In genomic region chr2:28210273-28210672, GRCm38 (mm10) we compare ENCODE assay signal across 29 mouse cellular contexts. TPM values are rescaled to one million over a fixed set of nuclear protein-coding genes. Genes with fewer than 3 reads are reported as not detected.
A peak's percentile ranks its signal among the peaks of the same experiment; 100 is the strongest.
DNase-seq lines count a peak whose midpoint lies in the region; ATAC-seq and TF ChIP-seq lines count a peak whose summit lies in the region.
"Had no signal": no experiment of that assay in that cellular context is flagged by ENCODE, and none has a peak within 500 bp of the region (broad histone marks: within the 10 kb centered on the region; RNA-seq: fewer than 3 reads in every experiment).

No protein-coding gene starts in this region.

- 83% methylated on average over 4 of the region's 4 CpGs for WGBS in midbrain, embryonic 10.5 days

- peaks cover 19% of the 10 kb centered on the region for H3K27me3 ChIP-seq in midbrain, embryonic 10.5 days (ENCODE audit: low read depth, poor library complexity, severe bottlenecking)

- DNase-seq in cerebellum, adult 9-11 months: peak; percentile 54
- DNase-seq in cerebellum, postnatal 4 days (ENCODE audit: low spot score in 2 of 2): no peak
- no peak for DNase-seq in layer of hippocampus, adult 2 months (ENCODE audit: low spot score in 2 of 2)
- no peak for DNase-seq in layer of hippocampus, adult 8-10 months (ENCODE audit: low spot score in 2 of 2)
- peak; percentile 43 for DNase-seq in fat pad, adult 2 months (ENCODE audit: extremely low read depth, low read depth, low spot score)
- DNase-seq in midbrain, embryonic 10.5 days (ENCODE audit: low spot score): no peak
- DNase-seq: adrenal gland, postnatal 25 days; B cell, adult 2 months; cerebellum, adult 11 months; cerebellum, postnatal 36 days; gastrocnemius, postnatal 25 days; heart, adult 2 months; kidney, adult 9 months; kidney, postnatal 4 days; liver; lung, postnatal 36 days; right cerebral cortex, postnatal 4 days; thymus, postnatal 14 days had no signal

- H3K36me3 ChIP-seq in midbrain, embryonic 10.5 days: peaks cover 45% of the 10 kb centered on the region
- H3K36me3 ChIP-seq: liver, embryonic 15.5 days; lung, embryonic 15.5 days had no signal

- no peak for ATAC-seq in megakaryocyte-erythroid progenitor cell, adult 5-6 weeks (replicated peaks; ENCODE audit: low FRiP score, low TSS enrichment, poor library complexity, severe bottlenecking)
- ATAC-seq: activated CD4-positive, CD25-positive, alpha-beta regulatory T cell, adult 4 months; forebrain, embryonic 16.5 days; inflammation-experienced regulatory T-cells, adult 6 months had no signal

- no peak for TF ChIP-seq CTCF in layer of hippocampus, adult 2 months (conservative IDR thresholded peaks at IDR 0.05)

- peak overlapping the region; percentile 86 for H3K4me3 ChIP-seq in layer of hippocampus, adult 2 months
- H3K4me3 ChIP-seq in midbrain, embryonic 10.5 days: no peak overlapping the region
- H3K4me3 ChIP-seq: embryonic facial prominence, embryonic 15.5 days; forebrain, embryonic 10.5 days; heart, adult 2 months; limb, embryonic 10.5 days; liver, embryonic 15.5 days; lung, embryonic 15.5 days; megakaryocyte, embryonic 14.5 days had no signal

- no peaks in the 10 kb centered on the region for H3K9me3 ChIP-seq in midbrain, embryonic 10.5 days (replicated peaks)
- H3K9me3 ChIP-seq: embryonic facial prominence, embryonic 15.5 days; forebrain, embryonic 10.5 days; limb, embryonic 10.5 days; liver, embryonic 15.5 days; lung, embryonic 15.5 days; megakaryocyte, embryonic 14.5 days had no signal

- peak overlapping the region; percentile 97 for H3K27ac ChIP-seq in layer of hippocampus, adult 2 months
- H3K27ac ChIP-seq in midbrain, embryonic 10.5 days (replicated peaks): no peak overlapping the region; the same call in 1 of the 2 replicates
- H3K27ac ChIP-seq: embryonic facial prominence, embryonic 15.5 days; forebrain, embryonic 10.5 days; heart, adult 2 months; hindbrain, embryonic 14.5 days; limb, embryonic 10.5 days; liver, embryonic 15.5 days; lung, embryonic 15.5 days had no signal

- H3K4me1 ChIP-seq in midbrain, embryonic 10.5 days: peaks cover 66% of the 10 kb centered on the region

RNA-seq across cellular contexts. Expression of gene Olfm1, which starts 17.5 kb away (rescaled TPM):
- 1,000 to 10,000 TPM; 1,799 to 1,811 TPM for total RNA-seq in layer of hippocampus, adult 2 months (2021)
- total RNA-seq in layer of hippocampus, adult 8-10 months (2022): 1,000 to 10,000 TPM; 1,310 to 1,340 (median 1,317) TPM
- total RNA-seq in megakaryocyte-erythroid progenitor cell, adult 5-6 weeks (2014; fragmentation: Nextera tagmentation): 1.7 and 4.4 TPM in 2 replicates
- 3.3 and 3.6 TPM in 2 replicates for total RNA-seq in megakaryocyte-erythroid progenitor cell, adult 5-6 weeks (2017)
- 27.8 and 42.4 TPM in 2 replicates for polyA plus RNA-seq in midbrain, embryonic 10.5 days (2016; fragmentation: Nextera tagmentation; extraction: Ambion mirVana)

Comparison
In these comparisons a context has a peak if more than half of its experiments do, and no peak if none do; other contexts are left out.
1. DNase-seq: peak in cerebellum, adult 9-11 months (single experiment) and fat pad, adult 2 months (single experiment); none in cerebellum, postnatal 4 days (0 of 2), layer of hippocampus, adult 2 months (0 of 2), layer of hippocampus, adult 8-10 months (0 of 2) and midbrain, embryonic 10.5 days (single experiment).
2. RNA of gene Olfm1, which starts 17.5 kb away (total RNA-seq): 1,799 to 1,811 TPM in layer of hippocampus, adult 2 months and 1,310 to 1,340 TPM in layer of hippocampus, adult 8-10 months; 1.7 to 4.4 TPM in megakaryocyte-erythroid progenitor cell, adult 5-6 weeks; every median in the first group is over 100 times any median in the second.